Mouse (Mus musculus) CH12.LX (cell line): ENCODE results near the gene Macrod2.

ENCODE experiments used
- CHD2 ChIP-seq: IDR thresholded peaks from 2 replicates; pipeline ENCODE4 v1.6.1; 2011; ENCODE audit warnings: low read length, improper control_type of control experiment
- CTCF ChIP-seq, 2 experiments: IDR thresholded peaks in 1 of 2; conservative IDR thresholded peaks in 1 of 2; 2 replicates each; pipeline ENCODE4 v1.5.1; 2011 to 2012; ENCODE audit warnings: low read depth in 2 of 2, low read length in 2 of 2, improper control_type of control experiment in 1 of 2, inconsistent platforms in 1 of 2, mild to moderate bottlenecking in 1 of 2, moderate library complexity in 1 of 2
- E2F4 ChIP-seq: IDR thresholded peaks from 2 replicates; pipeline ENCODE4 v1.6.1; 2011; ENCODE audit warnings: low read depth, low read length, improper control_type of control experiment; ENCODE audit not compliant: insufficient replicate concordance
- GABPA ChIP-seq: IDR thresholded peaks from 2 replicates; pipeline ENCODE4 v1.6.1; 2012; ENCODE audit warnings: low read depth, low read length, improper control_type of control experiment, inconsistent platforms; ENCODE audit not compliant: insufficient replicate concordance
- HCFC1 ChIP-seq: IDR thresholded peaks from 2 replicates; pipeline ENCODE4 v1.6.1; 2012; ENCODE audit warnings: low read depth, mild to moderate bottlenecking, inconsistent platforms, low read length, improper control_type of control experiment
- MAZ ChIP-seq: IDR thresholded peaks from 2 replicates; pipeline ENCODE4 v1.6.1; 2012; ENCODE audit warnings: low read depth, mild to moderate bottlenecking, inconsistent platforms, low read length, improper control_type of control experiment, moderate library complexity
- MEF2A ChIP-seq: IDR thresholded peaks from 2 replicates; pipeline ENCODE4 v1.6.1; 2014; ENCODE audit warnings: low read depth, mild to moderate bottlenecking, inconsistent platforms, low read length, improper control_type of control experiment, borderline replicate concordance
- NELFE ChIP-seq: IDR thresholded peaks from 2 replicates; pipeline ENCODE4 v1.6.1; 2011; ENCODE audit warnings: low read depth, low read length, improper control_type of control experiment
- POLR2A ChIP-seq: IDR thresholded peaks from 2 replicates; pipeline ENCODE4 v1.6.1; 2011; ENCODE audit warnings: low read depth, mild to moderate bottlenecking, improper control_type of control experiment, low read length
- POLR2AphosphoS2 ChIP-seq: IDR thresholded peaks from 2 replicates; pipeline ENCODE4 v1.6.1; 2011; ENCODE audit warnings: low read depth, low read length, improper control_type of control experiment
- RCOR1 ChIP-seq: conservative IDR thresholded peaks from 2 replicates; pipeline ENCODE4 v1.6.1; 2012; ENCODE audit warnings: low read depth, mild to moderate bottlenecking, inconsistent platforms, low read length, improper control_type of control experiment
- UBTF ChIP-seq: IDR thresholded peaks from 2 replicates; pipeline ENCODE4 v1.6.1; 2012; ENCODE audit warnings: low read depth, mild to moderate bottlenecking, inconsistent platforms, low read length, improper control_type of control experiment, moderate library complexity
- ZC3H11A ChIP-seq: IDR thresholded peaks from 2 replicates; pipeline ENCODE4 v1.6.1; 2012; ENCODE audit warnings: low read depth, mild to moderate bottlenecking, inconsistent platforms, low read length, improper control_type of control experiment
- ZKSCAN1 ChIP-seq: IDR thresholded peaks from 2 replicates; pipeline ENCODE4 v1.6.1; 2012; ENCODE audit warnings: low read depth, inconsistent platforms, low read length, improper control_type of control experiment, borderline replicate concordance

- TF ChIP-seq NELFE: no peak
- no peak for TF ChIP-seq ZKSCAN1
- TF ChIP-seq MEF2A: no peak
- no peak for TF ChIP-seq HCFC1
- TF ChIP-seq UBTF: no peak
- TF ChIP-seq CTCF (conservative IDR thresholded peaks at IDR 0.05 in 1 of 2, IDR thresholded peaks at IDR 0.05 in 1 of 2; ENCODE audit: low read depth in 2 of 2, low read length in 2 of 2): no peak
- TF ChIP-seq ZC3H11A: no peak
- TF ChIP-seq RCOR1: no peak
- no peak for TF ChIP-seq MAZ
- TF ChIP-seq POLR2A: no peak
- TF ChIP-seq GABPA: no peak
- TF ChIP-seq POLR2AphosphoS2: no peak
- no peak for TF ChIP-seq CHD2
- TF ChIP-seq E2F4: no peak
These were observed 427.3 kb downstream of the Macrod2 start for GRCm38 (mm10) chr2:140822378-140822777.
